Mouse (Mus musculus) neural tube, embryonic 11.5 days (tissue): ENCODE results near the gene Daglb. TPM values are rescaled to one million over a fixed set of nuclear protein-coding genes. Genes with fewer than 3 reads are reported as not detected.

ENCODE experiments used
- ATAC-seq: fragments of 200-750 bp; cut with Nextera tagmentation; 2 replicates; pipeline ENCODE4 v1.8.0; 2017; ENCODE audit warnings: moderate number of reproducible peaks, mild to moderate bottlenecking, moderate TSS enrichment, moderate library complexity; ENCODE audit not compliant: insufficient read depth, low FRiP score, low TSS enrichment
- DNase-seq: peaks from one replicate; pipeline ENCODE4 v3.0.0-alpha.2; 2015; ENCODE audit warnings: low spot score
- H3K27ac ChIP-seq: fragments of 300-500 bp; sonication (generic); 2 replicates; pipeline ENCODE4 v1.5.1; 2014; ENCODE audit warnings: low read depth, mild to moderate bottlenecking, low read length
- H3K27me3 ChIP-seq: fragments of 300-500 bp; sonication (generic); 2 replicates; pipeline ENCODE4 v1.6.1; 2014; ENCODE audit warnings: mild to moderate bottlenecking, low read length, mixed read lengths; ENCODE audit not compliant: control insufficient read depth, insufficient read depth
- H3K36me3 ChIP-seq: fragments of 300-500 bp; sonication (generic); 2 replicates; pipeline ENCODE4 v1.6.1; 2014; ENCODE audit warnings: mild to moderate bottlenecking, low read length, moderate library complexity, mixed read lengths; ENCODE audit not compliant: control insufficient read depth, insufficient read depth
- H3K4me1 ChIP-seq: fragments of 300-500 bp; sonication (generic); 2 replicates; pipeline ENCODE4 v1.6.1; 2014; ENCODE audit warnings: low read length, mixed read lengths; ENCODE audit not compliant: control insufficient read depth, insufficient read depth
- H3K4me2 ChIP-seq: fragments of 300-500 bp; sonication (generic); 2 replicates; pipeline ENCODE4 v1.6.1; 2014; ENCODE audit warnings: low read depth, mild to moderate bottlenecking, moderate library complexity
- H3K4me3 ChIP-seq: fragments of 300-500 bp; sonication (generic); 2 replicates; pipeline ENCODE4 v1.5.1; 2014; ENCODE audit warnings: low read depth, low read length
- H3K9ac ChIP-seq: fragments of 300-500 bp; sonication (generic); 2 replicates; pipeline ENCODE4 v1.6.1; 2014; ENCODE audit warnings: mild to moderate bottlenecking, low read length
- H3K9me3 ChIP-seq: fragments of 300-500 bp; sonication (generic); 2 replicates; pipeline ENCODE4 v1.6.1; 2016; ENCODE audit warnings: low read length; ENCODE audit not compliant: control insufficient read depth
- WGBS: fragments of 180-500 bp; shearing (Covaris S2); extraction: QIAGEN DNeasy Blood & Tissue Kit; methylation state at CpG from one replicate; pipeline ENCODE4 v1.1.7; 2014; 5-methylcytosine and 5-hydroxymethylcytosine counted together
- polyA plus RNA-seq: library from polyadenylated mRNA; unstranded; fragments of >200 nt; fragmentation: Nextera tagmentation; extraction: Ambion mirVana; gene quantifications from 2 replicates; pipeline ENCODE4 v1.2.1, GENCODE M21; 2014

Daglb gene
- polyA plus RNA-seq, 1 experiment from 2014 or later, result 12.8 TPM

- Histone ChIP-seq H3K27ac (no peak overlapping the region), H3K4me1 (peaks cover 2% of the 10 kb centered on the region; the same call in 1 of the 2 replicates), H3K4me3 (peak overlapping the region; percentile 74), H3K9ac (peak overlapping the region; percentile 77), H3K36me3 (no peaks in the 10 kb centered on the region; the same call in none of the 2 replicates), H3K4me2 (peak overlapping the region; percentile 91), H3K9me3 (no peaks in the 10 kb centered on the region), H3K27me3 (no peaks in the 10 kb centered on the region)
- ATAC-seq (no peak), DNase-seq (no peak)
- 37% methylated on average over 23 of the region's 23 CpGs for WGBS
Measured at GRCm38 (mm10) chr5:143465156-143466085, 1.0 kb downstream of the Daglb start.

- WGBS, result 91% methylated on average over 23 of the region's 23 CpGs
- Histone ChIP-seq H3K4me3 (no peak overlapping the region), H3K27me3 (no peaks in the 10 kb centered on the region), H3K4me1 (peaks cover 2% of the 10 kb centered on the region; the same call in 1 of the 2 replicates), H3K4me2 (no peak overlapping the region), H3K9ac (no peak overlapping the region), H3K27ac (no peak overlapping the region), H3K36me3 (no peaks in the 10 kb centered on the region; the same call in none of the 2 replicates), H3K9me3 (no peaks in the 10 kb centered on the region)
- ATAC-seq, result no peak
- no peak for DNase-seq
Measured at GRCm38 (mm10) chr5:143466891-143467669, 2.7 kb downstream of the Daglb start.

GRCm38 (mm10) chr5:143467931-143468330, 3.5 kb downstream of the Daglb start:
- Histone ChIP-seq H3K9ac (no peak overlapping the region), H3K27ac (no peak overlapping the region), H3K4me1 (peaks cover 2% of the 10 kb centered on the region; the same call in 1 of the 2 replicates), H3K27me3 (no peaks in the 10 kb centered on the region), H3K9me3 (no peaks in the 10 kb centered on the region), H3K4me2 (no peak overlapping the region), H3K4me3 (no peak overlapping the region), H3K36me3 (peaks cover 1% of the 10 kb centered on the region)
- WGBS, result 92% methylated on average over 6 of the region's 6 CpGs
- ATAC-seq, result no peak
- no peak for DNase-seq

- DNase-seq (no peak), ATAC-seq (no peak)
- Histone ChIP-seq H3K4me2 (no peak overlapping the region), H3K4me1 (no peaks in the 10 kb centered on the region; the same call in 1 of the 2 replicates), H3K27me3 (no peaks in the 10 kb centered on the region), H3K4me3 (no peak overlapping the region), H3K9me3 (no peaks in the 10 kb centered on the region), H3K9ac (no peak overlapping the region), H3K27ac (no peak overlapping the region), H3K36me3 (peaks cover 2% of the 10 kb centered on the region)
- 97% methylated on average over 8 of the region's 8 CpGs for WGBS
Measured at GRCm38 (mm10) chr5:143469628-143470027, 5.2 kb downstream of the Daglb start.

DNA sequence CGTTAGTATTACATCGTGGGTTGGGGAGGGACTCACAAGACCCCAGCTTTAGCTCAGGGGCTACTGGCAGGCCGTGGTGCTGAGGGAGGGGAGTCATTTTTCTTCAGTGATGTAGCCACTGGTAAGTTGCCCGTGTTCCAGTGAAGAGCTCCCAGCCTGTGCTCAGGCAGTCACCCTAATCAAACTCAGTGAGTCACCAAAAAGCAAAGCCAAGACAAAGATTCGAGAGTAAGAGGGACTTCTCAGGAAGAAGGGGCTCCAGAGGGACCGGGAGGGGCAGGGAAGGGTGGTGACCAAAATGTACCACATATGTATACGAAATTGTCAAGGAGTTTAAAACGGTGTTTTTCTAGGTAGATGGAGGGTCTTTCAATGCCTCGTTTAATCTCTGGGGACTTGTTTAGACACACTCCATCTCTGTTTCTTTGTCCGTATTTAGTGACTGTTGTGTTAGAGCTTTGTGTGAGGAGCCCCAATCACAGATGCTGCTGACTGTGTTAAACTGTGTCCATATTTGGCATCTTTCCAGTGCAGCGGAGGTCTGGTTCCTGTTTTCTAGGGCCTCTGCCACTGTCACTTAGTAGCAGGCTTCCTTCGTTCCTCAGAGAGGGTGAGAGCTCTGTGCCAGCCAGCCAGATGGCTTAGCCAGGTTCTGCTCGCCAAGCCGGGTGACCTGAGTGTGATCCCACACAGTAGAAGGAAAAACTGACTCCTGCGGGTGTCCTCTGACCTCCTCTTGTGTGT, 6.2 kb downstream of the Daglb start:
- H3K4me3 ChIP-seq, result no peak overlapping the region
- 90% methylated on average over 15 of the region's 15 CpGs for WGBS
- H3K36me3 ChIP-seq, result peaks cover 9% of the 10 kb centered on the region
- no peak for ATAC-seq
- H3K27me3 ChIP-seq, result no peaks in the 10 kb centered on the region
- no peak overlapping the region for H3K27ac ChIP-seq
- H3K9ac ChIP-seq, result no peak overlapping the region
- DNase-seq, result no peak
- no peaks in the 10 kb centered on the region for H3K4me1 ChIP-seq
- H3K4me2 ChIP-seq, result no peak overlapping the region
- H3K9me3 ChIP-seq, result no peaks in the 10 kb centered on the region

- no peak overlapping the region for H3K9ac ChIP-seq
- no peak overlapping the region for H3K27ac ChIP-seq
- no peak for ATAC-seq
- no peaks in the 10 kb centered on the region for H3K4me1 ChIP-seq
- 93% methylated on average over 3 of the region's 3 CpGs for WGBS
- DNase-seq, result no peak
- peaks cover 12% of the 10 kb centered on the region for H3K36me3 ChIP-seq
- H3K9me3 ChIP-seq, result no peaks in the 10 kb centered on the region
- H3K27me3 ChIP-seq, result no peaks in the 10 kb centered on the region
- no peak overlapping the region for H3K4me2 ChIP-seq
- H3K4me3 ChIP-seq, result no peak overlapping the region
Measured at GRCm38 (mm10) chr5:143471165-143471546, 6.8 kb downstream of the Daglb start.

DNA sequence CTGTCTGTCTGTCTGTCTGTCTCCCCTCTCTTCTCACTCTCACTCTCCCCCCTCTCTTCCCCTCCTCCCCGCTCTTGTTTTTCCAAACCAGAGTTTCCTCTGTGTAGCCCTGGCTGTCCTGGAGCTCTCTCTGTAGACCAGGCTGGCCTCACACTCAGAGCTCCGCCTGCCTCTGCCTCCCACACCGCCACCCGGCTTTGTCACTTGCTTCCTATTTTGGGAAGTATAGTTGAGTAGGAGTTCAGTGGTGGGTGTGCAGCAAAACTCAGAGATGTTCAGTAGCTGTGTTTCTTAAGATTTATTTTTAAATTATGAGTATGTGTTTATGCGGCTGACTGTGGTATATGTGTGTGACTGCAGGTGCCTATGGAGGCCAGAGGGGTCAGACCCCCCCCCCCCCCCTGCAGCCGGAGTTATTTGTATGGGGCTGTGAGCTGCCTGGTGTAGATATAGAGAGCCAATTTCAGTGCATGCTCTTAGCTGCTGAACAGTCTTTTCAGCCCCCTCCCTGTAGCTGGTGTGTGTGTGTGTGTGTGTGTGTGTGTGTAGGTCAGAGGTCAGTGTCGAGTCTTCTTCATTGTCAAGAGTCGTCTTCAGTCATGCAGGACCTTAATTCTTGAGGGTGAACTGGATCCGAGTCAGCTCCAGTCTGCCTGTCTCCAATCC, 7.7 kb downstream of the Daglb start:
- DNase-seq, result no peak
- Histone ChIP-seq H3K27ac (no peak overlapping the region), H3K4me3 (no peak overlapping the region), H3K27me3 (no peaks in the 10 kb centered on the region), H3K4me1 (no peaks in the 10 kb centered on the region), H3K4me2 (no peak overlapping the region), H3K36me3 (peaks cover 13% of the 10 kb centered on the region), H3K9me3 (no peaks in the 10 kb centered on the region), H3K9ac (no peak overlapping the region)
- 91% methylated on average over 9 of the region's 9 CpGs for WGBS
- ATAC-seq, result no peak
